Mouse (Mus musculus) limb, embryonic 14.5 days (tissue): ENCODE data around the gene Inpp5a. TPM values are rescaled to one million over a fixed set of nuclear protein-coding genes. Genes with fewer than 3 reads are reported as not detected.

Source experiments
- ATAC-seq: fragments of 200-750 bp; cut with Nextera tagmentation; 2 replicates; pipeline ENCODE4 v1.8.0; 2017; ENCODE audit warnings: low read depth, moderate number of reproducible peaks, moderate TSS enrichment; ENCODE audit not compliant: low FRiP score
- DNase-seq: peaks from one replicate; pipeline ENCODE4 v3.0.0-alpha.2; 2015; ENCODE audit warnings: low spot score
- H3K27ac ChIP-seq: fragments of 300-500 bp; sonication (generic); replicated peaks from 2 replicates; pipeline ENCODE4 v1.5.1; 2014; ENCODE audit warnings: low read depth, mild to moderate bottlenecking, low read length, moderate library complexity, mixed read lengths
- H3K27me3 ChIP-seq: fragments of 300-500 bp; sonication (generic); 2 replicates; pipeline ENCODE4 v1.6.1; 2014; ENCODE audit warnings: low read length, mixed read lengths; ENCODE audit not compliant: control insufficient read depth, insufficient read depth
- H3K36me3 ChIP-seq: fragments of 300-500 bp; sonication (generic); 2 replicates; pipeline ENCODE4 v1.6.1; 2014; ENCODE audit warnings: mild to moderate bottlenecking, low read length, moderate library complexity, mixed read lengths; ENCODE audit not compliant: control insufficient read depth, insufficient read depth
- H3K4me1 ChIP-seq: fragments of 300-500 bp; sonication (generic); 2 replicates; pipeline ENCODE4 v1.6.1; 2014; ENCODE audit warnings: antibody characterized with exemption, low read length, mixed read lengths; ENCODE audit not compliant: control insufficient read depth, insufficient read depth
- H3K4me2 ChIP-seq: fragments of 300-500 bp; sonication (generic); replicated peaks from 2 replicates; pipeline ENCODE4 v1.6.1; 2014; ENCODE audit warnings: low read depth, mild to moderate bottlenecking, low read length, moderate library complexity; ENCODE audit not compliant: severe bottlenecking
- H3K4me3 ChIP-seq: fragments of 300-500 bp; sonication (generic); replicated peaks from 2 replicates; pipeline ENCODE4 v1.5.1; 2014; ENCODE audit warnings: low read length
- H3K9ac ChIP-seq: fragments of 300-500 bp; sonication (generic); 2 replicates; pipeline ENCODE4 v1.6.1; 2014; ENCODE audit warnings: mild to moderate bottlenecking, low read depth, low read length, moderate library complexity; ENCODE audit not compliant: severe bottlenecking
- H3K9me3 ChIP-seq: fragments of 300-500 bp; sonication (generic); 2 replicates; pipeline ENCODE4 v1.6.1; 2016; ENCODE audit warnings: low read length; ENCODE audit not compliant: control insufficient read depth
- POLR2A ChIP-seq: fragments of 200-500 bp; IDR thresholded peaks from 2 replicates; pipeline ENCODE4 v1.8.0; 2012; ENCODE audit warnings: inconsistent platforms, mild to moderate bottlenecking, moderate library complexity, borderline replicate concordance; ENCODE audit not compliant: insufficient read depth, insufficient read length; ENCODE audit errors: extremely low read depth
- WGBS: fragments of 180-500 bp; shearing (Covaris S2); extraction: QIAGEN DNeasy Blood & Tissue Kit; methylation state at CpG from one replicate; pipeline ENCODE4 v1.1.7; 2014; 5-methylcytosine and 5-hydroxymethylcytosine counted together
- polyA plus RNA-seq, 2 experiments: library from polyadenylated mRNA; depleted of rRNA in 1 of 2; stranded (reverse) in 1 of 2; unstranded in 1 of 2; fragments of >200 nt; fragmentation: Nextera tagmentation in 1 of 2; extraction: Ambion mirVana in 1 of 2; gene quantifications; 2 replicates each; pipeline versions ENCODE4 v1.2.1 to v1.2.3; 2012 to 2014

The Inpp5a gene
- polyA plus RNA-seq, 2 experiments: 29.0 to 39.7 TPM

GRCm38 (mm10) chr7:139392691-139393235 lies 3.9 kb downstream of the Inpp5a start:
- no peak for TF ChIP-seq POLR2A
- WGBS: 66% methylated on average over 6 of the region's 6 CpGs
- H3K9ac ChIP-seq: no peak overlapping the region
- H3K4me3 ChIP-seq: no peak overlapping the region
- H3K9me3 ChIP-seq: no peaks in the 10 kb centered on the region
- H3K4me2 ChIP-seq: no peak overlapping the region
- ATAC-seq: no peak
- H3K27me3 ChIP-seq: no peaks in the 10 kb centered on the region
- no peak for DNase-seq
- H3K36me3 ChIP-seq: no peaks in the 10 kb centered on the region
- H3K27ac ChIP-seq: no peak overlapping the region
- H3K4me1 ChIP-seq: peaks cover 36% of the 10 kb centered on the region

GRCm38 (mm10) chr7:139397521-139397920 lies 8.6 kb downstream of the Inpp5a start:
- Histone ChIP-seq H3K9me3 (no peaks in the 10 kb centered on the region), H3K4me2 (no peak overlapping the region), H3K27me3 (no peaks in the 10 kb centered on the region), H3K9ac (no peak overlapping the region), H3K36me3 (no peaks in the 10 kb centered on the region), H3K27ac (no peak overlapping the region), H3K4me3 (no peak overlapping the region), H3K4me1 (peaks cover 16% of the 10 kb centered on the region)
- TF ChIP-seq POLR2A: no peak
- peak; percentile 50 for DNase-seq
- no peak for ATAC-seq
- WGBS: 47% methylated on average over 8 of the region's 8 CpGs

- ATAC-seq (no peak), DNase-seq (no peak)
- Histone ChIP-seq H3K9me3 (no peaks in the 10 kb centered on the region), H3K9ac (no peak overlapping the region), H3K4me3 (no peak overlapping the region), H3K4me1 (peaks cover 11% of the 10 kb centered on the region), H3K36me3 (no peaks in the 10 kb centered on the region), H3K27ac (no peak overlapping the region), H3K4me2 (no peak overlapping the region), H3K27me3 (no peaks in the 10 kb centered on the region)
- 72% methylated on average over 5 of the region's 5 CpGs for WGBS
- no peak for TF ChIP-seq POLR2A
Measured at GRCm38 (mm10) chr7:139398111-139398510, 9.2 kb downstream of the Inpp5a start.

GRCm38 (mm10) chr7:139398530-139399021 lies 9.7 kb downstream of the Inpp5a start:
- DNase-seq: no peak
- TF ChIP-seq POLR2A: no peak
- Histone ChIP-seq H3K36me3 (no peaks in the 10 kb centered on the region), H3K4me3 (no peak overlapping the region), H3K27me3 (no peaks in the 10 kb centered on the region), H3K27ac (no peak overlapping the region), H3K4me1 (peaks cover 11% of the 10 kb centered on the region), H3K4me2 (no peak overlapping the region), H3K9me3 (no peaks in the 10 kb centered on the region), H3K9ac (no peak overlapping the region)
- WGBS: 72% methylated on average over 6 of the region's 6 CpGs
- no peak for ATAC-seq

GRCm38 (mm10) chr7:139399572-139399971 lies 10.7 kb downstream of the Inpp5a start:
- Histone ChIP-seq H3K4me3 (no peak overlapping the region), H3K27me3 (no peaks in the 10 kb centered on the region), H3K36me3 (no peaks in the 10 kb centered on the region), H3K27ac (no peak overlapping the region), H3K4me1 (peaks cover 11% of the 10 kb centered on the region), H3K4me2 (no peak overlapping the region), H3K9ac (no peak overlapping the region), H3K9me3 (no peaks in the 10 kb centered on the region)
- TF ChIP-seq POLR2A: no peak
- DNase-seq (no peak), ATAC-seq (no peak)
- WGBS: 77% methylated on average over 4 of the region's 4 CpGs
